Mouse (Mus musculus) hindbrain, embryonic 15.5 days (tissue): ENCODE results near the gene Sgsm3. TPM values are rescaled to one million over a fixed set of nuclear protein-coding genes. Genes with fewer than 3 reads are reported as not detected.

Source experiments
- ATAC-seq: fragments of 200-750 bp; cut with Nextera tagmentation; 2 replicates; pipeline ENCODE4 v1.8.0; 2017; ENCODE audit warnings: low read depth, moderate number of reproducible peaks, moderate TSS enrichment; ENCODE audit not compliant: low FRiP score
- H3K27ac ChIP-seq: fragments of 300-500 bp; sonication (generic); replicated peaks from 2 replicates; pipeline ENCODE4 v1.5.1; 2015; ENCODE audit warnings: mild to moderate bottlenecking, inconsistent platforms
- H3K27me3 ChIP-seq: fragments of 300-500 bp; sonication (generic); 2 replicates; pipeline ENCODE4 v1.6.1; 2015; ENCODE audit warnings: control low read depth, inconsistent platforms
- H3K36me3 ChIP-seq: fragments of 300-500 bp; sonication (generic); 2 replicates; pipeline ENCODE4 v1.6.1; 2015; ENCODE audit warnings: control low read depth, inconsistent platforms
- H3K4me1 ChIP-seq: fragments of 300-500 bp; sonication (generic); replicated peaks from 2 replicates; pipeline ENCODE4 v1.6.1; 2015; ENCODE audit warnings: control low read depth, inconsistent platforms
- H3K4me2 ChIP-seq: fragments of 300-500 bp; sonication (generic); 2 replicates; pipeline ENCODE4 v1.6.1; 2015; ENCODE audit warnings: moderate library complexity, mild to moderate bottlenecking, inconsistent platforms
- H3K4me3 ChIP-seq: fragments of 300-500 bp; sonication (generic); 2 replicates; pipeline ENCODE4 v1.5.1; 2015; ENCODE audit warnings: mild to moderate bottlenecking, inconsistent platforms
- H3K9ac ChIP-seq: fragments of 300-500 bp; sonication (generic); 2 replicates; pipeline ENCODE4 v1.6.1; 2015; ENCODE audit warnings: inconsistent platforms
- H3K9me3 ChIP-seq: fragments of 300-500 bp; sonication (generic); 2 replicates; pipeline ENCODE4 v1.6.1; 2016; ENCODE audit warnings: control low read depth, inconsistent platforms
- WGBS: fragments of 180-500 bp; shearing (Covaris S2); methylation state at CpG from one replicate; pipeline ENCODE4 v1.1.7; 2015; 5-methylcytosine and 5-hydroxymethylcytosine counted together
- microRNA-seq: library from miRNA; unstranded; fragments of <30 nt; microRNA quantifications from one replicate; pipeline ENCODE4, GENCODE M21; 2016
- polyA plus RNA-seq: library from polyadenylated mRNA; unstranded; fragments of >200 nt; fragmentation: Nextera tagmentation; extraction: Ambion mirVana; gene quantifications from 2 replicates; pipeline ENCODE4 v1.2.1, GENCODE M21; 2015

The Sgsm3 gene
- polyA plus RNA-seq, 1 experiment from 2014 or later, result 73.9 TPM

DNA sequence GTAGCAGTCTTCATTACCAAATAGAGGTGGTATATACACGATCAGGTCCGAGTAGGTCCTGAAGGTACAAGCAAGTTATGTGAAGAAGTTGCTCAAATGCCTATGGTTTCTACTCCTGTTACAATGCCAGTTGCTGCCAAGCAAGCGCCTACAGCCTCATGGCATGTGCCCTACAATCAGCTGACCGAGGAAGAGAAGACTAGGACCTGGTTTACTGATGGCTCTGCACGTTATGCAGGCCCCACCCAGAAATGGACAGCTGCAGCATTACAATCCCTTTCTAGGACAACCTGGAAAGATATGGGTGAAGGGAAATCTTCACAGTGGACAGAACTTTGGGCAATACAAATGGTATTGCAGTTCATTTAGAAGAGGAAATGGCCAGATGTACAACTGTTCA lies 74.9 kb downstream of the Sgsm3 start:
- peaks cover 3% of the 10 kb centered on the region; the same call in 1 of the 2 replicates for H3K4me1 ChIP-seq
- 94% methylated on average over 5 of the region's 5 CpGs for WGBS
- no peaks in the 10 kb centered on the region for H3K9me3 ChIP-seq
- no peak overlapping the region for H3K4me3 ChIP-seq
- no peaks in the 10 kb centered on the region for H3K27me3 ChIP-seq
- H3K36me3 ChIP-seq, result no peaks in the 10 kb centered on the region
- no peak overlapping the region for H3K27ac ChIP-seq
- no peak for ATAC-seq
- H3K4me2 ChIP-seq, result no peak overlapping the region
- H3K9ac ChIP-seq, result no peak overlapping the region

- no peak overlapping the region for H3K27ac ChIP-seq
- H3K4me2 ChIP-seq, result no peak overlapping the region
- H3K36me3 ChIP-seq, result no peaks in the 10 kb centered on the region
- H3K9ac ChIP-seq, result no peak overlapping the region
- no peak overlapping the region for H3K4me3 ChIP-seq
- H3K9me3 ChIP-seq, result no peaks in the 10 kb centered on the region
- H3K27me3 ChIP-seq, result no peaks in the 10 kb centered on the region
- ATAC-seq, result no peak
- no peaks in the 10 kb centered on the region for H3K4me1 ChIP-seq
- WGBS, result 96% methylated on average over 2 of the region's 2 CpGs
These were observed 77.9 kb downstream of the Sgsm3 start for GRCm38 (mm10) chr15:81055488-81055887.

DNA sequence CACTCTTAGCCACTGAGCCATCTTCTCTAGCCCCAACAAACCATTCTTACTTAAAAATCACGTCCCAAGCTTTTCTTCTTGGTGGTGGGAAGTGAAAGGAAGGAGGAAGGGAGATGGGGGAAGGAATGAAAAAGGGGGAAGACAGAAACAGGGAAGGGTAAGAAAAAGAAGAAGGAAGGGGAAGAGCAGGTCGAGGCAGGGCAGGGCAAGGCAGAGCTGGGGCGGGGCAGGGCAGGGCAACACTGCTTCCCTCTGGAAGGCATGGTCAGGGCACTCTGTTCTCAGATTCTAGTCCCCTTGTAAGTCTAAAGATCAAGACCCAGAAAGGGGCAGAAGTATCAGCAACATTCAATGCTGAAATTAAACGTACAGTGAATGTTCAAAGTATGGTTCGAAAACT lies 80.2 kb downstream of the Sgsm3 start:
- H3K4me3 ChIP-seq, result no peak overlapping the region
- H3K4me2 ChIP-seq, result no peak overlapping the region
- H3K9me3 ChIP-seq, result no peaks in the 10 kb centered on the region
- no peaks in the 10 kb centered on the region for H3K27me3 ChIP-seq
- H3K9ac ChIP-seq, result no peak overlapping the region
- ATAC-seq, result no peak
- H3K36me3 ChIP-seq, result no peaks in the 10 kb centered on the region
- peaks cover 11% of the 10 kb centered on the region for H3K4me1 ChIP-seq
- no peak overlapping the region for H3K27ac ChIP-seq
- 95% methylated on average over 5 of the region's 5 CpGs for WGBS

- ATAC-seq, result no peak
- Histone ChIP-seq H3K27ac (no peak overlapping the region), H3K4me3 (no peak overlapping the region), H3K4me1 (peaks cover 14% of the 10 kb centered on the region), H3K9me3 (no peaks in the 10 kb centered on the region), H3K4me2 (no peak overlapping the region), H3K27me3 (no peaks in the 10 kb centered on the region), H3K36me3 (no peaks in the 10 kb centered on the region), H3K9ac (no peak overlapping the region)
- 98% methylated on average over 2 of the region's 2 CpGs for WGBS
These were observed 83.4 kb downstream of the Sgsm3 start for GRCm38 (mm10) chr15:81060975-81061374.

Small RNAs within 50 kb of the gene (microRNA-seq; reads per million reads assigned to microRNA genes)
- gene Mir5113, result 16.3 reads per million, percentile 31 among the genes with 10 or more reads in this experiment

Other genes starting within 250 kb of the Sgsm3 start
- 113 and 115 TPM in 2 replicates for gene Adsl, start 29.3 kb upstream of the Sgsm3 start, polyA plus RNA-seq
- 29.4 and 29.7 TPM in 2 replicates for gene Mrtfa, start 213.0 kb downstream of the Sgsm3 start, polyA plus RNA-seq